Mouse (Mus musculus): Measurements from ENCODE around the gene Pate2. TPM values are rescaled to one million over a fixed set of nuclear protein-coding genes. Genes with fewer than 3 reads are reported as not detected.

The Pate2 gene
- polyA plus RNA-seq, 1 experiment from 2014 or later = 0.33 TPM

DNA sequence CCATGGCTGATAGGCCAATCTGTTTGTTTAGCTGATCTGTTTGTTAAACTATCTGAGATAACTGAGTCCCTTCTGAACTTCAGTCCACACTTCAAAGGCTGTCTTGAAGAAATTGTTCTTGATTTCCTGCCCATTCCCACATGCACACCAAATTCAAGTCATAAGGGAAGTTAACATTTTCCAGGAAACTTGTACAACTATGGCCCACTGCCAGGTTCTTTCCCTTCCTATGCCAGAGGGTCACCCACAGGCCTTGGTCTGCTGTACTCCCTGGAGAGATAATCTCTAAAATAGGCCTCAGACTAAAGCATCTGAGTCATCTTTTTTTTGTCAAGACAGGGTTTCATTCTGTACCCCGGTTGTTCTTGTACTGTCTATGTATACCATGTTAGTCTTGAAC, 62.9 kb downstream of the Pate2 start:
- DNase-seq (no peak), ATAC-seq (no peak)
- Histone ChIP-seq H3K27ac (ENCODE audit: low read depth) (no peak overlapping the region), H3K4me3 (ENCODE audit: low read depth, low read length) (no peak overlapping the region), H3K4me2 (ENCODE audit: low read depth, low read length) (no peak overlapping the region), H3K9me3 (ENCODE audit: low read length) (no peaks in the 10 kb centered on the region), H3K9ac (replicated peaks) (no peak overlapping the region), H3K36me3 (replicated peaks; ENCODE audit: insufficient read depth, low read length) (no peaks in the 10 kb centered on the region), H3K27me3 (ENCODE audit: insufficient read depth, low read length) (no peaks in the 10 kb centered on the region), H3K4me1 (ENCODE audit: insufficient read depth) (no peaks in the 10 kb centered on the region)
- no peak for TF ChIP-seq EP300 (IDR thresholded peaks at IDR 0.05; ENCODE audit: low read depth)
- no peak for TF ChIP-seq CTCF (IDR thresholded peaks at IDR 0.05; ENCODE audit: low read depth)
- 72% methylated on average over 1 of the region's 1 CpGs for WGBS (ENCODE audit: insufficient replicate concordance)

DNA sequence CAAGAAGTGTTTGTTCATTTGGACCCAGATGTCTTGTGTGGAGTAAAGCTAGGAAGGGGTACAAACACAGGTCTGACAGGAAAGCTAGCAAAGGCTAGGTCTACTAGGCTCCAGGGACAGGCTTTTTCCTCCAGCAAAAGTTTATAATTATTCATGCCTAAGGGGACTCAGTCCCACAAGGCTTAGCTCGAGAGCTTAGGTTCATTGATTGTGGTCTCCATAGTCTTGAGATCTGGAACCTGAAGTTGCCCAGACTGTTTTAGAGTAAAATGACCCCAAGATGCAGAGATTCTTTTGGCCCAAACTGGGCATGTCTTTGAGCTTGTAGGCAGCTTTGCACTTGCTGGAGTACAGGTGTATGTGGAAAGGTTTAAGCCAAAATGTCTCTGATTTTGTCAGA, 78.0 kb downstream of the Pate2 start, which contains the start of gene Pate3:
Gene Pate3, minus strand, starts transcription at position 101 of the 400 bp plus-strand sequence.
- Histone ChIP-seq H3K27me3 (ENCODE audit: insufficient read depth, low read length) (no peaks in the 10 kb centered on the region), H3K9ac (replicated peaks) (no peak within 1 kb of the TSS), H3K4me1 (ENCODE audit: insufficient read depth) (no peaks in the 10 kb centered on the region), H3K4me2 (ENCODE audit: low read depth, low read length) (no peak within 1 kb of the TSS), H3K27ac (ENCODE audit: low read depth) (no peak within 1 kb of the TSS), H3K36me3 (replicated peaks; ENCODE audit: insufficient read depth, low read length) (no peaks in the 10 kb centered on the region), H3K4me3 (ENCODE audit: low read depth, low read length) (no peak within 1 kb of the TSS), H3K9me3 (ENCODE audit: low read length) (no peaks in the 10 kb centered on the region)
- no peak for TF ChIP-seq EP300 (IDR thresholded peaks at IDR 0.05; ENCODE audit: low read depth)
- TF ChIP-seq CTCF (IDR thresholded peaks at IDR 0.05; ENCODE audit: low read depth) = no peak
- no peak for DNase-seq
- WGBS (ENCODE audit: insufficient replicate concordance) = 48% methylated on average over 1 of the region's 1 CpGs
- ATAC-seq = no peak

DNA sequence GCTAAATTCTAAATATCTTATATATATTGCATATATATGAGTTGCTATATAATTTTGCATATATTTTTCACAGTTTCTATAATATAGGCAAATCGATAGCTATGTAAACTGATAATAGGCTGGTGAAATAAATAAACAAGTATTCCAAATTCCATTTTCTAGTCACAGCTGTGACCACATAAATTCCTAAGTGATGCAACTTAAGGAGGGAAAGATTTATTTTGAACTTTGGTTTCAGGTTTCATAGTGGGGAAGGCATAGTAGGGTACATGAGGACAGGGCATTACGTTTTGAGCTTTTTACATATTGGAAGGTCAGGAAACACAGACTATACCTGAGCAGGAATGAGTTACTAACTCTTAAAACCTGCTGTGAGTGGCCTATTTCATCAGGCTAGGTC, 103.5 kb downstream of the Pate2 start:
- Histone ChIP-seq H3K4me3 (ENCODE audit: low read depth, low read length) (no peak overlapping the region), H3K9me3 (ENCODE audit: low read length) (no peaks in the 10 kb centered on the region), H3K36me3 (replicated peaks; ENCODE audit: insufficient read depth, low read length) (no peaks in the 10 kb centered on the region), H3K9ac (replicated peaks) (no peak overlapping the region), H3K27me3 (ENCODE audit: insufficient read depth, low read length) (no peaks in the 10 kb centered on the region), H3K4me1 (ENCODE audit: insufficient read depth) (no peaks in the 10 kb centered on the region), H3K4me2 (ENCODE audit: low read depth, low read length) (no peak overlapping the region), H3K27ac (ENCODE audit: low read depth) (no peak overlapping the region)
- ATAC-seq (no peak), DNase-seq (no peak)
- TF ChIP-seq CTCF (IDR thresholded peaks at IDR 0.05; ENCODE audit: low read depth) = no peak
- no peak for TF ChIP-seq EP300 (IDR thresholded peaks at IDR 0.05; ENCODE audit: low read depth)
- WGBS (ENCODE audit: insufficient replicate concordance) = 65% methylated on average over 2 of the region's 2 CpGs

DNA sequence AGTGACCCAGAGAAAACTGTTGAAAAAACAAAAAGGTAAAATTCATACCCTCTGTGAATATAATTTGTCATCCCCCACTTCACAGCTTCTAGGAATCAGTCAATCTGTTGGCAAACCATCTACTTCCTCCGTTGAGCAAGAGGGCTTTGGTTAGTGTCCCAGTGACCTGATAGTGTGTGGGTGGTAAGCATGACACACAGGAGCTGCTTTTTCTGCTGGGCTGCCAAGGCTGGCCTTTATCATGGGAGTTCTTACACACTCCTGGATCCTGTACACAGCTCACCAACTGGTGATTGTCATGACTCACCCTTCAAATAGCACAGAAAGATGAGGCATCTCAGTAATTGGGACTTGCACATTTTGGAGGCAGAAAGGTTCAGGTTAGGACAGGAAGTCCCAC, 116.9 kb downstream of the Pate2 start, which contains the start of gene Pate1:
Gene Pate1, minus strand, starts transcription at position 378 of the 400 bp plus-strand sequence.
- ATAC-seq = peak; percentile 74
- no peak within 1 kb of the TSS for H3K27ac ChIP-seq (ENCODE audit: low read depth)
- H3K9ac ChIP-seq (replicated peaks) = no peak within 1 kb of the TSS
- H3K36me3 ChIP-seq (replicated peaks; ENCODE audit: insufficient read depth, low read length) = no peaks in the 10 kb centered on the region
- no peaks in the 10 kb centered on the region for H3K27me3 ChIP-seq (ENCODE audit: insufficient read depth, low read length)
- no peaks in the 10 kb centered on the region for H3K4me1 ChIP-seq (ENCODE audit: insufficient read depth)
- no peak within 1 kb of the TSS for H3K4me2 ChIP-seq (ENCODE audit: low read depth, low read length)
- no peaks in the 10 kb centered on the region for H3K9me3 ChIP-seq (ENCODE audit: low read length)
- TF ChIP-seq CTCF (IDR thresholded peaks at IDR 0.05; ENCODE audit: low read depth) (no peak), EP300 (IDR thresholded peaks at IDR 0.05; ENCODE audit: low read depth) (no peak)
- 30% methylated on average over 1 of the region's 1 CpGs for WGBS (ENCODE audit: insufficient replicate concordance)
- DNase-seq = no peak
- H3K4me3 ChIP-seq (ENCODE audit: low read depth, low read length) = no peak within 1 kb of the TSS

DNA sequence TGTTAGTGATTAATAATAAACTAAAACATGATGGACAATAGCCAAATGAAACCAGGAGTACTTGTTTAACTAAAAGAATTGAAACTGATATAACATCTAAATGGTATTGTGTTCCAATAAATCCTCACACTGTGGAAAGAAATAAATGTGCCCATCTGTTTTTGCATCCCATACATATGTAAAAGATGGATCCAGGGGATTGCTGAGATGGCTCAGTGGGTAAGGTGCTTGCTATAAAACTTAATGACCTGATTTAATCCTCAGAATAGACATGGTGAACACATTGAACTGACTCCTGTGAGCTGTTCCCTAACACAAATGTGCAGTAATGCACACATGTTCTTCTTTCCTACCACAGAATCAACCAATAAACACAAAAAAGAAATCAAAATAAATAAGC, 121.8 kb downstream of the Pate2 start:
- ATAC-seq (no peak), DNase-seq (no peak)
- no peaks in the 10 kb centered on the region for H3K4me1 ChIP-seq (ENCODE audit: insufficient read depth)
- no peaks in the 10 kb centered on the region for H3K9me3 ChIP-seq (ENCODE audit: low read length)
- no peak overlapping the region for H3K9ac ChIP-seq (replicated peaks)
- H3K36me3 ChIP-seq (replicated peaks; ENCODE audit: insufficient read depth, low read length) = no peaks in the 10 kb centered on the region
- no peak overlapping the region for H3K27ac ChIP-seq (ENCODE audit: low read depth)
- H3K27me3 ChIP-seq (ENCODE audit: insufficient read depth, low read length) = no peaks in the 10 kb centered on the region
- H3K4me2 ChIP-seq (ENCODE audit: low read depth, low read length) = no peak overlapping the region
- H3K4me3 ChIP-seq (ENCODE audit: low read depth, low read length) = no peak overlapping the region
- TF ChIP-seq CTCF (IDR thresholded peaks at IDR 0.05; ENCODE audit: low read depth) (no peak), EP300 (IDR thresholded peaks at IDR 0.05; ENCODE audit: low read depth) (no peak)

DNA sequence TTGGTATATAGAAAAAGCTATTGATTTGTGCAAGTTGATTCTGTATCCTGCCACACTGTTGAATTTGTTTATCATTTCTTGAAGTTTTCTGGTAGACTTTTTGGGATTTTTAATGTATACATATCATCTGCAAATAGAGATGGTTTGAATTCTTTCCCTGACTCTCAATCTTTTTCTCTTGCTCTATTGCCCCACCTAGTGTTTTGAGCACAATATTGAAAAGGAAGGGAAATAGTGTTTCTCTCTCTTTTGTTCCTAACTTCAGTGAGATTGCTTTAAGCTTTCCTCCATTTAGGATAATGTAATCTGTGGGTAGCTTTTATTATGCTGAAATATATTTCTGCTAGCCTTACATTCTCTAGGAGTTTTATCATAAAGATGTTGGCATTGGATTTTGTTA, 137.2 kb downstream of the Pate2 start:
- no peak for DNase-seq
- H3K9ac ChIP-seq (replicated peaks) = no peak overlapping the region

More for the DNA sequence above, 137.2 kb downstream of the Pate2 start:
- Histone ChIP-seq H3K9me3 (ENCODE audit: low read length) (no peaks in the 10 kb centered on the region), H3K27me3 (ENCODE audit: insufficient read depth, low read length) (no peaks in the 10 kb centered on the region), H3K4me2 (ENCODE audit: low read depth, low read length) (no peak overlapping the region), H3K36me3 (replicated peaks; ENCODE audit: insufficient read depth, low read length) (no peaks in the 10 kb centered on the region), H3K4me3 (ENCODE audit: low read depth, low read length) (no peak overlapping the region), H3K4me1 (ENCODE audit: insufficient read depth) (no peaks in the 10 kb centered on the region), H3K27ac (ENCODE audit: low read depth) (no peak overlapping the region)
- ATAC-seq = no peak
- 0 out of 2 replicates have a peak, but pooled peaks have one; percentile 17 for TF ChIP-seq CTCF (IDR thresholded peaks at IDR 0.05; ENCODE audit: low read depth)
- no peak for TF ChIP-seq EP300 (IDR thresholded peaks at IDR 0.05; ENCODE audit: low read depth)

Other genes with a start within 250 kb of the Pate2 start
- gene Cdon, start 149.2 kb upstream of the Pate2 start, polyA plus RNA-seq (2015; fragmentation: Nextera tagmentation; extraction: Ambion mirVana) = 0.18 and 0.38 TPM in 2 replicates
- gene Gm1113, start 52.0 kb upstream of the Pate2 start, polyA plus RNA-seq (2015; fragmentation: Nextera tagmentation; extraction: Ambion mirVana) = not detected in 2 replicates
- gene Ddx25, start 11.8 kb upstream of the Pate2 start, polyA plus RNA-seq (2015; fragmentation: Nextera tagmentation; extraction: Ambion mirVana) = 0.09 and 0.18 TPM in 2 replicates
- 4.7 and 5.0 TPM in 2 replicates for gene Pus3, start 11.7 kb upstream of the Pate2 start, polyA plus RNA-seq (2015; fragmentation: Nextera tagmentation; extraction: Ambion mirVana)
- gene Hyls1, start 114 bp downstream of the Pate2 start, polyA plus RNA-seq (2015; fragmentation: Nextera tagmentation; extraction: Ambion mirVana) = 4.3 and 4.7 TPM in 2 replicates
- not detected in 2 replicates for gene Pate4, start 41.7 kb downstream of the Pate2 start, polyA plus RNA-seq (2015; fragmentation: Nextera tagmentation; extraction: Ambion mirVana)
- not detected in 2 replicates for gene Pate3, start 77.9 kb downstream of the Pate2 start, polyA plus RNA-seq (2015; fragmentation: Nextera tagmentation; extraction: Ambion mirVana)
- gene Pate1, start 117.1 kb downstream of the Pate2 start, polyA plus RNA-seq (2015; fragmentation: Nextera tagmentation; extraction: Ambion mirVana) = not detected in 2 replicates
- gene Gm17677, start 170.8 kb downstream of the Pate2 start, polyA plus RNA-seq (2015; fragmentation: Nextera tagmentation; extraction: Ambion mirVana) = not detected in 2 replicates
- gene Gm17727, start 207.8 kb downstream of the Pate2 start, polyA plus RNA-seq (2015; fragmentation: Nextera tagmentation; extraction: Ambion mirVana) = not detected in 2 replicates
- not detected in 2 replicates for gene Gm27235, start 219.8 kb downstream of the Pate2 start, polyA plus RNA-seq (2015; fragmentation: Nextera tagmentation; extraction: Ambion mirVana)
- gene D730048I06Rik, start 219.8 kb downstream of the Pate2 start, polyA plus RNA-seq (2015; fragmentation: Nextera tagmentation; extraction: Ambion mirVana) = not detected in 2 replicates

Data from liver, postnatal 0 days (tissue).